Mouse (Mus musculus) telencephalon, adult 2 months (tissue): ENCODE data around the gene Zdhhc24.
"Not testable (repeated sequence)": the region's sequence is repeated elsewhere in the genome, so short reads cannot be mapped to it uniquely, and the experiment has no call there.

Experiments used
- DNase-seq: peaks from one replicate; pipeline ENCODE4 v3.0.0-alpha.2; 2011; ENCODE audit warnings: low read depth, low spot score

The Zdhhc24 gene

GRCm38 (mm10) chr19:4878405-4879323 lies at the start of gene Zdhhc24:
Gene Zdhhc24, plus strand, starts transcription at chr19:4878668.
- DNase-seq: peak; percentile 96

GRCm38 (mm10) chr19:4829156-4829555 lies 49.3 kb upstream of the Zdhhc24 start:
- no peak for DNase-seq

- no peak for DNase-seq
Observed at GRCm38 (mm10) chr19:4833977-4834376, 44.5 kb upstream of the Zdhhc24 start.

- no peak for DNase-seq
Observed at GRCm38 (mm10) chr19:4836096-4836495, 42.4 kb upstream of the Zdhhc24 start.

GRCm38 (mm10) chr19:4837049-4837448 lies 41.4 kb upstream of the Zdhhc24 start:
- DNase-seq: no peak

- DNase-seq: no peak
Observed at GRCm38 (mm10) chr19:4838526-4839140, 39.8 kb upstream of the Zdhhc24 start.

GRCm38 (mm10) chr19:4839149-4839548 lies 39.3 kb upstream of the Zdhhc24 start, which contains the start of the genes Ccs and Ccdc87:
Gene Ccs, minus strand, starts transcription at chr19:4839332.
Gene Ccdc87, plus strand, starts transcription at chr19:4839366.
- DNase-seq: peak; percentile 94

- DNase-seq: no peak
Observed at GRCm38 (mm10) chr19:4840848-4841247, 37.6 kb upstream of the Zdhhc24 start.

- no peak for DNase-seq
Observed at GRCm38 (mm10) chr19:4842611-4843010, 35.9 kb upstream of the Zdhhc24 start.

- DNase-seq: no peak
Observed at GRCm38 (mm10) chr19:4845846-4846245, 32.6 kb upstream of the Zdhhc24 start.

GRCm38 (mm10) chr19:4847490-4847889 lies 31.0 kb upstream of the Zdhhc24 start:
- no peak for DNase-seq

GRCm38 (mm10) chr19:4849800-4850199 lies 28.7 kb upstream of the Zdhhc24 start:
- DNase-seq: no peak

- no peak for DNase-seq
Observed at GRCm38 (mm10) chr19:4850281-4850680, 28.2 kb upstream of the Zdhhc24 start.

- peak; percentile 83 for DNase-seq
Observed at GRCm38 (mm10) chr19:4854552-4855469, 23.7 kb upstream of the Zdhhc24 start, which contains the start of gene Ctsf. Gene Ctsf, plus strand, starts transcription at chr19:4855130.

- no peak for DNase-seq
Observed at GRCm38 (mm10) chr19:4855470-4855820, 23.0 kb upstream of the Zdhhc24 start.

GRCm38 (mm10) chr19:4855951-4856350 lies 22.5 kb upstream of the Zdhhc24 start:
- no peak for DNase-seq

GRCm38 (mm10) chr19:4859081-4859480 lies 19.4 kb upstream of the Zdhhc24 start:
- DNase-seq: no peak

- DNase-seq: no peak
Observed at GRCm38 (mm10) chr19:4863048-4863447, 15.4 kb upstream of the Zdhhc24 start.

GRCm38 (mm10) chr19:4865147-4865546 lies 13.3 kb upstream of the Zdhhc24 start:
- no peak for DNase-seq

GRCm38 (mm10) chr19:4874613-4875012 lies 3.9 kb upstream of the Zdhhc24 start:
- DNase-seq: not testable (repeated sequence)

- DNase-seq: no peak
Observed at GRCm38 (mm10) chr19:4876241-4876640, 2.2 kb upstream of the Zdhhc24 start.

- DNase-seq: no peak
Observed at GRCm38 (mm10) chr19:4876755-4877154, 1.7 kb upstream of the Zdhhc24 start.
